Mouse (Mus musculus): ENCODE data around the gene Tmem217.
"Not testable (repeated sequence)": the region's sequence is repeated elsewhere in the genome, so short reads cannot be mapped to it uniquely, and the experiment has no call there.

DNA sequence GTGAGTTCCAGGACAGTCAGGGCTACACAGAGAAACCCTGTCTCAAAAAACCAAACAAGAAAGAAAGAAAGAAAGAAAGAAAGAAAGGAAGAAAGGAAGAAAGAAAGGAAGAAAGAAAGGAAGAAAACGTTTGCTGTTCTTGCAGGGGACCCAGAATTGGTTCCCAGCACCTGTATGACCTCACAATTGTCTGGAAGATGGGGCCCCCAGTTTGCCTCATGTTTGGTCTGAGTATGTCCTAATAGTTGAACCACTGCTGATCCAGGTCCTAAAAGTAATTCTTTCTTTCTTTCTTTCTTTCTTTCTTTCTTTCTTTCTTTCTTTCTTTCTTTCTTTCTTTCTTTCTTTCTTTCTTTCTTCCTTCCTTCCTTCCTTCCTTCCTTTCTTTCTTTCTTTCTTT lies 54.7 kb downstream of the Tmem217 start:
- not testable (repeated sequence) for TF ChIP-seq POLR2A (IDR thresholded peaks at IDR 0.05; ENCODE audit: insufficient read length, low read depth); TCF12 (IDR thresholded peaks at IDR 0.05; ENCODE audit: insufficient read depth, poor library complexity, severe bottlenecking); MYOG (IDR thresholded peaks at IDR 0.05; ENCODE audit: control insufficient read depth in 1 of 3, insufficient read depth in 1 of 3, insufficient read length in 2 of 3, low read depth in 2 of 3); POLR2AphosphoS2 (IDR thresholded peaks at IDR 0.05; ENCODE audit: insufficient read length, low read depth); USF1 (IDR thresholded peaks at IDR 0.05; ENCODE audit: low read depth); REST (IDR thresholded peaks at IDR 0.05; ENCODE audit: insufficient read depth, insufficient read length); MAX (IDR thresholded peaks at IDR 0.05; ENCODE audit: low read depth)

Measured in myocyte (in vitro differentiated cells).